ENCODE assay signal across 30 mouse cellular contexts in genomic region chr14:72490367-72490766, GRCm38 (mm10). TPM values are rescaled to one million over a fixed set of nuclear protein-coding genes. Genes with fewer than 3 reads are reported as not detected.
DNase-seq lines count a peak whose midpoint lies in the region; ATAC-seq and TF ChIP-seq lines count a peak whose summit lies in the region.
"Had no signal": no experiment of that assay in that cellular context is flagged by ENCODE, and none has a peak within 500 bp of the region (broad histone marks: within the 10 kb centered on the region; RNA-seq: fewer than 3 reads in every experiment).

No protein-coding gene starts in this region.

- DNase-seq in forebrain, postnatal 0 days = peak; percentile 50
- DNase-seq in left cerebral cortex, postnatal 25 days (ENCODE audit: low spot score in 2 of 2) = peak; percentile 12 to 24
- no peak for DNase-seq in left cerebral cortex, adult 11 months (ENCODE audit: low spot score)
- DNase-seq in frontal cortex, adult 2 months (ENCODE audit: extremely low spot score in 1 of 2, low spot score in 1 of 2) = peak; percentile 3 to 12
- DNase-seq in right cerebral cortex, postnatal 25 days = peak; percentile 23
- DNase-seq in limb, embryonic 10.5 days (ENCODE audit: low spot score) = no peak
- DNase-seq: adrenal gland, postnatal 10 days; cerebellum, adult 9-11 months; gastrocnemius, postnatal 25 days; heart, adult 2 months; heart, postnatal 14 days; lung, postnatal 4 days; midbrain, embryonic 14.5 days; retina, postnatal 1 day; spleen, adult 18-20 months; thymus, postnatal 25 days had no signal

- H3K9ac ChIP-seq in forebrain, postnatal 0 days = no peak overlapping the region
- no peak overlapping the region for H3K9ac ChIP-seq in forebrain, embryonic 12.5 days
- H3K9ac ChIP-seq in kidney, embryonic 16.5 days (replicated peaks; ENCODE audit: low read length) = no peak overlapping the region
- H3K9ac ChIP-seq: embryonic facial prominence, embryonic 15.5 days; heart, embryonic 13.5 days; neural tube, embryonic 12.5 days had no signal

- intact Hi-C loops in left cerebral cortex, postnatal 25 days (cut with DNase I) = no loop called here

- no peaks in the 10 kb centered on the region for H3K36me3 ChIP-seq in forebrain, postnatal 0 days (ENCODE audit: insufficient read depth)
- no peaks in the 10 kb centered on the region for H3K36me3 ChIP-seq in forebrain, embryonic 12.5 days (replicated peaks)
- no peaks in the 10 kb centered on the region for H3K36me3 ChIP-seq in limb, embryonic 10.5 days
- no peaks in the 10 kb centered on the region for H3K36me3 ChIP-seq in kidney, embryonic 16.5 days (ENCODE audit: insufficient read depth, low read length)
- H3K36me3 ChIP-seq: embryonic facial prominence, embryonic 15.5 days; heart, embryonic 13.5 days; neural tube, embryonic 12.5 days had no signal

- ATAC-seq in forebrain, postnatal 0 days = peak; percentile 79
- ATAC-seq in forebrain, embryonic 12.5 days (ENCODE audit: low FRiP score) = no peak
- ATAC-seq in kidney, embryonic 16.5 days (ENCODE audit: low FRiP score, low TSS enrichment) = no peak
- ATAC-seq: intestine, postnatal 0 days had no signal

- WGBS in forebrain, postnatal 0 days = 90% methylated on average over 3 of the region's 3 CpGs
- WGBS in forebrain, embryonic 12.5 days = 93% methylated on average over 3 of the region's 3 CpGs
- WGBS in limb, embryonic 10.5 days = 95% methylated on average over 3 of the region's 3 CpGs
- 95% methylated on average over 3 of the region's 3 CpGs for WGBS in kidney, embryonic 16.5 days

- no peak overlapping the region for H3K27ac ChIP-seq in forebrain, postnatal 0 days (ENCODE audit: low read depth, low read length)
- no peak overlapping the region for H3K27ac ChIP-seq in forebrain, embryonic 12.5 days
- H3K27ac ChIP-seq in limb, embryonic 10.5 days = no peak overlapping the region
- no peak overlapping the region for H3K27ac ChIP-seq in kidney, embryonic 16.5 days (ENCODE audit: low read length)
- H3K27ac ChIP-seq: embryonic facial prominence, embryonic 15.5 days; heart, adult 2 months; heart, embryonic 13.5 days; kidney, postnatal 0 days; neural tube, embryonic 12.5 days had no signal

- TF ChIP-seq CTCF in forebrain, postnatal 0 days (IDR thresholded peaks at IDR 0.05; ENCODE audit: low read depth) = no peak

- no peak overlapping the region for H3K4me3 ChIP-seq in forebrain, postnatal 0 days (ENCODE audit: low read depth, low read length)
- H3K4me3 ChIP-seq in forebrain, embryonic 12.5 days (replicated peaks) = no peak overlapping the region
- no peak overlapping the region for H3K4me3 ChIP-seq in limb, embryonic 10.5 days
- H3K4me3 ChIP-seq in kidney, embryonic 16.5 days (ENCODE audit: low read length) = no peak overlapping the region
- H3K4me3 ChIP-seq: embryonic facial prominence, embryonic 15.5 days; heart, adult 2 months; heart, embryonic 13.5 days; neural tube, embryonic 12.5 days had no signal

- H3K4me1 ChIP-seq in forebrain, postnatal 0 days (ENCODE audit: insufficient read depth) = no peaks in the 10 kb centered on the region
- no peaks in the 10 kb centered on the region for H3K4me1 ChIP-seq in forebrain, embryonic 12.5 days
- H3K4me1 ChIP-seq in limb, embryonic 10.5 days = no peaks in the 10 kb centered on the region
- no peaks in the 10 kb centered on the region for H3K4me1 ChIP-seq in kidney, embryonic 16.5 days (ENCODE audit: insufficient read depth, low read length)
- H3K4me1 ChIP-seq: embryonic facial prominence, embryonic 15.5 days; heart, embryonic 13.5 days; neural tube, embryonic 12.5 days had no signal

- no peak overlapping the region for H3K4me2 ChIP-seq in forebrain, postnatal 0 days (ENCODE audit: low read depth)
- no peak overlapping the region for H3K4me2 ChIP-seq in forebrain, embryonic 12.5 days
- H3K4me2 ChIP-seq in kidney, embryonic 16.5 days (replicated peaks; ENCODE audit: low read depth, low read length) = no peak overlapping the region
- H3K4me2 ChIP-seq: embryonic facial prominence, embryonic 15.5 days; heart, embryonic 13.5 days; neural tube, embryonic 12.5 days had no signal

- H3K9me3 ChIP-seq in forebrain, postnatal 0 days (ENCODE audit: low read length) = no peaks in the 10 kb centered on the region
- no peaks in the 10 kb centered on the region for H3K9me3 ChIP-seq in forebrain, embryonic 12.5 days
- H3K9me3 ChIP-seq in limb, embryonic 10.5 days (replicated peaks) = no peaks in the 10 kb centered on the region
- no peaks in the 10 kb centered on the region for H3K9me3 ChIP-seq in kidney, embryonic 16.5 days (ENCODE audit: low read length)
- H3K9me3 ChIP-seq: embryonic facial prominence, embryonic 15.5 days; heart, embryonic 13.5 days; neural tube, embryonic 12.5 days had no signal

- H3K27me3 ChIP-seq in forebrain, postnatal 0 days (ENCODE audit: insufficient read depth, low read length) = no peaks in the 10 kb centered on the region
- no peaks in the 10 kb centered on the region for H3K27me3 ChIP-seq in forebrain, embryonic 12.5 days
- H3K27me3 ChIP-seq in limb, embryonic 10.5 days (ENCODE audit: low read depth, poor library complexity, severe bottlenecking) = no peaks in the 10 kb centered on the region
- H3K27me3 ChIP-seq in kidney, embryonic 16.5 days (ENCODE audit: insufficient read depth, low read length) = no peaks in the 10 kb centered on the region
- H3K27me3 ChIP-seq: embryonic facial prominence, embryonic 15.5 days; neural tube, embryonic 12.5 days had no signal

RNA-seq across cellular contexts. Expression of gene Gm9195, which starts 1.3 kb away (rescaled TPM):
- total RNA-seq in forebrain, postnatal 0 days (2014; rRNA removed) = not detected in 2 replicates
- not detected in 2 replicates for polyA plus RNA-seq in forebrain, postnatal 0 days (2015; fragmentation: Nextera tagmentation; extraction: Ambion mirVana)
- not detected in 2 replicates for polyA plus RNA-seq in forebrain, embryonic 12.5 days (2016; fragmentation: Nextera tagmentation; extraction: Ambion mirVana)
- not detected for total RNA-seq in left cerebral cortex, postnatal 25 days (2021)
- polyA plus RNA-seq in frontal cortex, adult 2 months (2012; rRNA removed) = not detected in 2 replicates
- polyA plus RNA-seq in limb, embryonic 10.5 days (2016; fragmentation: Nextera tagmentation; extraction: Ambion mirVana) = not detected in 2 replicates
- polyA plus RNA-seq in kidney, embryonic 16.5 days (2015; fragmentation: Nextera tagmentation; extraction: Ambion mirVana) = not detected in 2 replicates
- total RNA-seq: adrenal gland, postnatal 10 days; common myeloid progenitor, adult 5-6 weeks; gastrocnemius, postnatal 25 days; heart, adult 2 months; heart, postnatal 14 days; liver, adult 2 months; megakaryocyte-erythroid progenitor cell, adult 5-6 weeks had no signal
- polyA plus RNA-seq: embryonic facial prominence, embryonic 15.5 days; heart, adult 2 months; heart, embryonic 13.5 days; hindbrain, embryonic 11.5 days; intestine, postnatal 0 days; kidney, postnatal 0 days; limb, embryonic 11.5 days; liver, adult 2 months; liver, embryonic 16.5 days; lung, embryonic 16.5 days; midbrain, embryonic 14.5 days; neural tube, embryonic 12.5 days had no signal

Comparison
In these comparisons a context has a peak if more than half of its experiments do, and no peak if none do; other contexts are left out.
1. DNase-seq: peak in forebrain, postnatal 0 days (single experiment), left cerebral cortex, postnatal 25 days (2 of 2), frontal cortex, adult 2 months (2 of 2) and right cerebral cortex, postnatal 25 days (single experiment); none in left cerebral cortex, adult 11 months (single experiment) and limb, embryonic 10.5 days (single experiment).